Mouse (Mus musculus): ENCODE data around the gene AW209491.

DNA sequence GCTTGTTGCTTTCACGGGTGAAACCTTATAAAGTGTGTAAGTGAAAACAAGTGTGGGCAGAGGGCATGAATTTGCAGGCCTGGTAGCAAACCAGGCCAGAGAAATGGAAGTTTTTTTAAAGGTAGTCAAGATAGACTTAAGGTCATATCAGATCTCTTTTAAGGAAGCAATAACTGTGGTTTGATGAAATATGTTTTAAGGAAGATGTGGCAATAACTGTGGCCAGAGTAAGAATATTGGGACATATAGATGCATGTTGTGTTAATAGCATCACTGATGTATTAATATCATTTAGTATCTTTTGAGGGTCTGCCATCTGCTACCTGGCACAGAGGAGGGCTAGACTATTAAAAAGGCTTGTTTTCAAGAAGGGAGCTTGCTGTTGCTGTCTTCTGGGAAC is 10.0 kb downstream of the AW209491 start:
- no peak for TF ChIP-seq CTCF (IDR thresholded peaks at IDR 0.05; ENCODE audit: insufficient read depth, low read length)
- TF ChIP-seq POLR2A (IDR thresholded peaks at IDR 0.05; ENCODE audit: borderline replicate concordance, extremely low read depth, low read depth, low read length) = no peak

Data from lung, adult 2 months (tissue).